Mouse (Mus musculus) cerebellum, adult 2 months (tissue): ENCODE results near the gene Lypla2.

Experiments
- CTCF ChIP-seq: fragments of 200-500 bp; IDR thresholded peaks from 2 replicates; pipeline ENCODE4 v1.5.1; 2011; ENCODE audit warnings: low read depth, mild to moderate bottlenecking, control low read depth, low read length, moderate library complexity, borderline replicate concordance; ENCODE audit not compliant: insufficient read depth
- POLR2A ChIP-seq: fragments of 200-500 bp; IDR thresholded peaks from 2 replicates; pipeline ENCODE4 v1.6.1; 2011; ENCODE audit warnings: low read length, control low read depth, borderline replicate concordance; ENCODE audit not compliant: insufficient read depth

- no peak for TF ChIP-seq POLR2A
- TF ChIP-seq CTCF = no peak
Measured at GRCm38 (mm10) chr4:135953179-135953578, 19.2 kb downstream of the Lypla2 start.
